Mouse (Mus musculus): ENCODE results near the gene Ndufs5.
A peak's percentile ranks its signal among the peaks of the same experiment; 100 is the strongest.

Ndufs5 gene

DNA sequence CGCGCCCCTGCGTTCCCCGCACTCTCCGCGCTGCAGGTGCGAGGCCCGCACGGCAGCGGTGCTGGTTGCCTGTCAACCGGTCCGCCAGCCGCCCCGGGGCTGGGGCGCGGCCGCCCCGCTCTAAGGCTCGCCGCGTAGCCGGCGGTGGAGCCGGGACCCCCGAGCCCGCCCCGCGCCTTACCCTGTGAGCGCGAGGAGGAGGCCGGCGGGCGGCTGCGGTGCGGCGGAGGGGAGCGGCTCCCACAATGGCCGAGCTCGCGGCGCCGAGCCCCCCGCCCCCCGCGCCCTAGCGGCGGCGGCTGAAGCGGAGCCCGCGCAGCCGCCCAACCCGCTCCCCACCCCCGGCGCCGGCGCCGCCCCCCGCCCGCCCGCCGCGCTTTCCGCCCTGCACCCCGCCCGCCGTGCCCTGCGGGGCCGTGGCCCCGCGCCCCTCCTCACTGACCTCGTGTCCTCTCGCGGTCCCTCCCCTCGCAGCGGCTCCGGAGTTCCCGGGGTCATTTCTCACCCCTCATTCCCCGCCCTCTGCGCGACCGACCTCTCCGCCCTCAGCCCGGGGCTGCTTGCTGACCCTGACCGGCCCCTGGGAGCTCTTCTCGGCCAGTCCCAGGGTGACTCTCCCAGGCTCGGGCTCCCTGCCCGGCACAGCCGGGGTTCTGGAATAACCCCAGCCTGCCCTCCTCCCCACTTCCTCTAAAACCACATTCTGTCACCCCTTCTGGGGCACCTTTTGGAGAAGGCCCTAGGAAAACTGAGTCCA, 30.8 kb downstream of the Ndufs5 start:
- DNase-seq (ENCODE audit: low spot score in 2 of 2): peak in 1 of 2 experiments; percentile 34

DNA sequence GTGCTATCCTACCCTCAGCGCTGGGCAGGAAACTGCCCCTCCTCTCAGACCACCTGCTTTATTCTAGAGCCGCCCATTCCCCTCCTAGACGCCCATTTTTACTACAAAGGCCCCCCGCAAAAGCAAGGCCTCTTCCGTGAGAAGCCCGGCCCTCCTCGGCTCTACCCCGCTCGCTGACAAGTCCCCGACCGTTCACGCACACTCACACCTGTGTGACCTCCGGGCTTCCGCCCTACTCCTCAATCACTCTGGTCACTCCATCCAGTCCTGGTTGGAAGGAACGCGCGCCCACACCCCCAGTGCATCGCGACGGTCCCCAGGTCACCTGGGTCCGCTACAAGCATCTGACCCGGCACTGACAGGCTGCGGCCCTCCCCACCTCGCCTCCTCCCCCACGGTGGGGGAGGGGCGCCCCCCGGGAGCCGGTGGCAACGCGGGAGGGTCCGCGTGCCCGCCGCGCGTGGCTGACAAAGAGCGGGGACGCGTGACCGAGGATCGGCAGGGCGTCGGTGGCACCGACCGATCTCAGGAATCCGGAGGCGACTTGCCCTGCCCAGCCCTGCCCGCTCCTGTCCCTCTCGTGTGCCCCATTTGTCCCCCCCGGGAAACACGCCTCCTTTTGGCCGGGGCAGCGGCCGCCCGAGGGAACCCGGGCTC, 31.5 kb downstream of the Ndufs5 start:
- DNase-seq (ENCODE audit: low spot score in 2 of 2): peak in 1 of 2 experiments; percentile 19

DNA sequence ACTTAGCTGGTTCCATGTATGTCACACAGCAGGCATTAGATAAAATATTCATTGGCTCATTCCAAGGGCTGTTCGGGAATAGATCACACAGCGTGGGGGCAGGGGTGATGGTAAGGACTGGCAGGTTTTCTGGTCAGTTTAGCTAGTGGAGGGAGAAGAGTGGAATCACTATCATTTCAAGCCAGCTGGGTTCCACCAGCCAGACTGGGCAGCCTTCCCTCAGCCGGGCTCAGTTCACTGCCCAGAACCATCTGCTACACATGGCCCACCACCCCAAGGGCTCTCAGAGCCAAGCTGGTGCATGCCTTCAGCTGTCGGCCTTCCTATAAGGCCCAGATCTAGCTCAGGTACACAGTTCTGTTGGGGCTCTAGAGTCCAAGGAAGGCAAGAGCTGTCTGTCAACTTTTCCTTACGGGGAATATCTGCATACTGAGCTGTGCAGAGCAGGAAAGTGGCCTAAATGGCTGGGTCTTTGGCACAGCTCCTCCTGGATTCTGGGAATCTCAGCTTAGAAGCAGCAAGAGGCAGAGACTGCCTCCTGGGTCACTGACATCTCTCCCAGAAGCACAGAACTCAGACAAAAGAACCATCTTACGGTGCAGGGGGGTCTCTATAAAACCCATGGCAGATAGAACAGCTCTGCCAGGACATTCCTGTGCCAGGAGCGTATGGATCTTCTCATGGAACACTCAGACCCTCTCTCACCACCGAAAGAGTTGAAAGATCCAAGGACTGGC, 32.3 kb downstream of the Ndufs5 start:
- DNase-seq (ENCODE audit: low spot score in 2 of 2): peak in 1 of 2 experiments; percentile 32

DNA sequence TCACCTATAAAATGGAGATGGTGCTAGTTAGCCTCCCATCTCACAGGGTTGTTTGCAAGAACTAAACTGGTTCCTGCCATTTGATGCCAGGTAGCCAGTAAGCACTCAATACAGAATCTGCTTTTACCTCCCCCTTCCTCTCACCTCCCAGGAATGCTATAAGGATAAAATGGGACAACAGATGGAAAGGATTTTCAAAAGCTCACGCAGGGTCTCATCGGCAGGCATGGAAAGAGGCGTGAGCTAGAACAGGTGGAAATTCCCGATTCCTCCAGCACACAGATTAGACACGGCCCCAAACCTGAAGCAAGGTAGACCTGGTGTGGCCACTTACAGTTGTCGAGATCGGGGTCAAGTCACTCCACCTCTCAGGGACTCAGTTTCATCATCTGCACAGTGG, 33.0 kb downstream of the Ndufs5 start:
- DNase-seq (ENCODE audit: low spot score in 2 of 2): no peak

DNA sequence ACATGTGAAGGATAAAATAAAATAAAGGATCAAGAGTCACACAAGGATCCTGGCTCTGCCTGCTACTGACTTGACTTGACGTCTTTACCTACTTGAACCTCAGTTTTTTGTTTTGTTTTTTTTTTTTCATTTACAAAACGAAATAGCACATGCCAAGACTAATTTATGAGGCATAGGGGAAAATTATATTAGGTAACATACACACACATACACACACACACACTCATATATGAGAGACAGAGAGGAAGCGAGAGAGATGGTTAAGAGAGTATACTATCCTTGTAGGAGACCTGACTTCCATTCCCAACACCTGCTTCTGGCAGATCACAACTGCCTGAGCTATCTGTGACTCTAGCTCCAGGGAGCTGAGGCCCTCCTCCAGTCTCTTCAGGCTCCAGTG, 33.7 kb downstream of the Ndufs5 start, which contains the start of gene Macf1:
Gene Macf1, minus strand, starts transcription at position 101 of the 400 bp plus-strand sequence.
- DNase-seq (ENCODE audit: low spot score in 2 of 2): no peak

DNA sequence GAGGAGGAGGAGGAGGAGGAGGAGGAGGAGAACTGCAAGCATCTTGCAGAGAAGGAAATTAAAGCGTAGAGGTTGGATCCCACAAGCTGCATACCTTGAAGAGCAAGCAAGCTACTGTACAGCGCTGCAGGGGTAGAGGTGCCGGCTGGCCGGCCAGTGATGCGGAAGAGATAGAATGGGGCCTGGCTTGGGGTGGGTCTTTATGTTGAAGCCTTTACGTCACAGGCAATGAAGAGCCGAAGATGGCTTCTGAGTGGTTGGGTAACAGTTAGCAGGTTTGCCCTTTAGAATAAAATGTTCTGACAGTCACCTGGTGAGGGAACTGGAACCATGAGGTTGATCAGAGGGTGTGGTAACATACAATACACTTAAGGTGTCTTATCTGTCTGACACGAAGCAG, 35.7 kb downstream of the Ndufs5 start:
- DNase-seq (ENCODE audit: low spot score in 2 of 2): no peak

DNA sequence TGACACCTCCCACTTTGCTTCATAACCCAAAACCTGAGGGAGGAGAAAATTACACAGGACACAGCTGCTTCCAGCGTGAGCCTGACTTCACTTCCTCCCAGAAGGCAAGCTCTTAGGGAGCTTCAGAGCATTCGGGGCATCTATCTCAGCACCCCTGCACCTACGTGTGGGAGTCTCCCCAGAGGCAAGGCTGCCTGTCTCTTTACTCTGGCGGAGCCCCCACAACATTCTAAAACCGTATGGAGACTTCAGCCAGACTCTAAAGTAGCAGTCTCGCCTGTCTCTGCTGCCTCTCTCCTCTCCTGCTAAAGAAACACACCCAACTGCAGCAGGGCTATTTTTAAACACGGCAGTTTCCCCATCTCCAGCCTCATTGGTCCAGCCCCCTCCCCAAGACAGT, 37.0 kb downstream of the Ndufs5 start:
- peak in 1 of 2 experiments; percentile 42 for DNase-seq (ENCODE audit: low spot score in 2 of 2)

DNA sequence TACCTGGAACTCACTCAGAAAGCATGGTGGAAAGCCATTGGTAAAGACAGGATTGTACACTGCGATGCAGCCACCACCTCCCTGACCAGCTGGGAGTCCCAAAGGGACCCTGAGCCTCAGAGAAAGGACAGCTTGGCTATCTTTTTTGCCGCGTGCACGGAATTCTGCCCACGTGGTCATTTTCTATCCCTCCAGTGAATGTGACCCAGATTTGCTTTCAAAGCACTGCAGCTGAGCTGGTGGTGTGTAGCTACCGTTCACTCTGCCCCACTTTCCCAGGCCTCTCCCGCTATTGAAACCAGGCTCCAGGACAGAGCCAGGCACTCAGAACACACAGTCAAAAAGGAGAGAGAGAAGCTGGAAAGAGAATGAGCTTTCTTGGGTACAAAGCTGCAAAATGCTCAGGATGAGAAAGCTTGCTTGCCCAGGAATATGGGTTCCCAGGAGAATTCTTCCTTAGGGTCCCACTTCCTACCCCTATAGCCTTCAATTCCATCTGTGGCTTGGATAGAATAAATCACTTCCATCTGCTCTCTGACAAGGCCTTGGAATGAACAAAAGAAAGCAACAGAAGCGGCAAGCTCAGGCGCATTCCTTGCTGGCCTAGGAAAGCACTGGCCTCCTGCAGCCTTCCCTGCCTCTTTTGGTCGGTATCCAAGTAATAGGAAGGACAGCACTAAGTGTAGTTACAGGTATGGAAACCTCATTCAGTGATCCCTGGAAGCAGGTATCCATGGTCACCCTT, 40.8 kb downstream of the Ndufs5 start:
- peak; percentile 53 to 72 for DNase-seq (ENCODE audit: low spot score in 2 of 2)

GRCm38 (mm10) chr4:123670598-123670997, 47.4 kb downstream of the Ndufs5 start:
- DNase-seq (ENCODE audit: low spot score in 2 of 2): peak in 1 of 2 experiments; percentile 26

DNA sequence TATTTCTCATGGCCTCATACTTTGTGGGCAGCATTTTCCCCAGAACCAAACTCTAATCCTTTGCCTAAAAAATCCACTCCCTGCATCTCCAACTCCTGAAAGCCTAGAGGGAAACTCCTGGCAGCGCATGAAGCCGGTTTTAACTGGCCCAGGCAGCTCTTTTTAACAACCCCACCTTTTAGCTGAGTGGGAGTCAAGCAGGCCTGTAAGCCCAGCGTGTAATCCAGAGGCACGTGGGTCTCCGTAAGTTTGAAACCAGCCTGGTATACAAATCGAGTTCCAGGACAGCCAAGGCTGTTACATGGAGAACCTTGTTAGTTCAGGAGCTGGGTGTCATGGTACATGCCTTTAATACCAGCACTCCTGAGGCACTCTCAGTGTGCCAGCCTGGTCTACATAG, 48.3 kb downstream of the Ndufs5 start:
- no peak for DNase-seq (ENCODE audit: low spot score in 2 of 2)

GRCm38 (mm10) chr4:123667260-123667867, 50.6 kb downstream of the Ndufs5 start:
- peak; percentile 69 to 90 for DNase-seq (ENCODE audit: low spot score in 2 of 2)

DNA sequence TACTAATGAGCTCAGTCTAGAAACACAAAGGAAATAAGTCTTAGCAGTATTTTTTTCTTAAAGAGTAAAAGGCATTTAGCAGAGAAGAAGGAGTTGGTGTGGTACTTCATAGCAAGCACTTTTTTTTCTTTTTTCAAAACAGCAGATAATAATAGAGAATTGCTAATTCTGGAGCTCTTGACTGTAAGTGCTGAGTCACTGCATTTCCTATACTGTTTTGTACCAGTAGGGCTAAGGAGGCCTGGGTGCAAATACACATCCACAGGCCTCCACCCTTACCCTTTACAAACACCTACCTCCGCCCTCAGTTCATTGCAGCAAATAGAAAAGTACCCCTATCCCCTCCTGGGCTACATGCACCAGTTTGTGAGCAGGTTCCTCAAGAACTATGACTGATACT, 51.5 kb downstream of the Ndufs5 start:
- no peak for DNase-seq (ENCODE audit: low spot score in 2 of 2)

- DNase-seq (ENCODE audit: low spot score in 2 of 2): no peak
Observed at GRCm38 (mm10) chr4:123665681-123666278, 52.2 kb downstream of the Ndufs5 start.

DNA sequence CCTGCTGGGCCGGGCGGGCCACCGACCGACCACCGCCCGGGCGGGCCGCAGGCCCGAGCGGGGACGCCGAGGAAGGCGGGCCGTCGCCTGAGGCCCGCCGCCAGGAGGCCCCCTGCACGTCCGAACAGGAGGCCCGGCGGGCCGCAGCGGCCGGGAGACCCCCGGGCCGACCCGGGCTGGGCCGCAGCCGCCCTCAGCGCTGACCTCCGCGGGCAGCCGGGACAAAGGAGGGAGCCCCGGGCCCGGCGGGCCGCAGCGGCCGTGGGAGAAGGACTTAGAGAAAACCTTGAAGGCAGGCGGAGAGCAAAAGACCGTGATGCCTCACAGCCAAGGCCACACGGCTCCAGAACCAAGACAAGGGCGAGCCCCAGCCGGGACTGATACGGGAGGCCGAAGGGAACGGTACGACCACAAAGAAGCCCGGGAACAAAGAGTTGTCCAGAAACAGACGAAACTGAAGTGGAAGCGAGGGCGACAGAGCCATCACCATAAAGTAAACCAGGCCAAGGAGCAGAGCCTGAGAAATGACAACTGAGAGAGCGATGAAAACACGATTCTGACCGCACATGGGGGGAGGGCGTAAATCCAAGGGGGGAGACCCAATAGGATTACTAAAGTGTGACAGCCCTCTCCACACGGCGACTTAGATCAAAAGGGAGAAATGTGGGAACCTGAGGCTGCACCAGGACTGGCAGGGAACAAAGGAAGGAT, 52.9 kb downstream of the Ndufs5 start:
- peak in 1 of 2 experiments; percentile 14 for DNase-seq (ENCODE audit: low spot score in 2 of 2)

DNA sequence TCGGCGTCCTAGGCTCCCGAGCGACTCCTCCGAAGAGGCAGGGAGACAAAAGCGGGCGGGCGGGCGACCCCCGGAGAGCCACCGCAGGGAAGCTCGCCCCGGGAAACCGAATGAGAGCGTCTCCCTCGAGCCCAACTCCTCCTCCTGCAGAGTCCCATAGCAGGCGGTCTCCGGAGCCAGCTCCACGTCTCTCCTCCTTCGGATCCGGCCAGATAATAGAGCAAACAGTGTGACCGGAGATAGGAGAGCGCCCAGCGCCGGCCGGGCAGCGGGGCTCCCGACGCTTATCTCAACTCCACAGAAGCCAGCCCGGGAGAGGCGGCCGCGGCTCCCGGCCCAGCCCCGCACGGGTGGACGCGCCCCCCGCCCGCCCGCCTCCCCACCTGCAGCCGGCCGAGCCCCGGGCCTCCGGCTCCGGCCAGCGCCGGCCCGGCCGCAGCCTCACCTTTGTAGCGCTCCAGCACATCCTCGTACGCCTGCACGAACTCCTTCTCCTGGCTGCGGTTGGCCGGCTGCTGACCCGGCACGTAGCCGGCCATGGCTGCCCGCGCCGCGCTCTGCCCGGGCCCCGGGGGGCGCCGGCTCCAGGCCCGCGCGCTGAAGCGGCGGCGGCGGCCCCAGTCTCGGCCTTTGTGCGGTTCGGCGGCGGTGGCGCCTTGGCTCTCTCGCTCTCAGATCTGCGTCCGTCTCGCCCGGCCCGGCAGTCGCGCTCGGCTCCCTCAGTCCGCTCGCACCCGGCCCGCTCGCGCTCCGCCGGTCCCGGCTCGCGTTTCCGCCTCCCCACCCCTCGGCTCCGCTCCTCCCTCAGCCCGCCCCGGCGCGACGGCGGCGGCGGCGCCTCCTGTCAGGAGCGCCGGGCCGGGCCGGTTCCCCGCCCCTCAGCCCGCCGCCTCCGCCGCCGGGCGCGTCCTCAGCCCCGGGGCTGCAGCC, 53.7 kb downstream of the Ndufs5 start:
- DNase-seq (ENCODE audit: low spot score in 2 of 2): peak in 1 of 2 experiments; percentile 38

GRCm38 (mm10) chr4:123663688-123663965, 54.4 kb downstream of the Ndufs5 start:
- no peak for DNase-seq (ENCODE audit: low spot score in 2 of 2)

DNA sequence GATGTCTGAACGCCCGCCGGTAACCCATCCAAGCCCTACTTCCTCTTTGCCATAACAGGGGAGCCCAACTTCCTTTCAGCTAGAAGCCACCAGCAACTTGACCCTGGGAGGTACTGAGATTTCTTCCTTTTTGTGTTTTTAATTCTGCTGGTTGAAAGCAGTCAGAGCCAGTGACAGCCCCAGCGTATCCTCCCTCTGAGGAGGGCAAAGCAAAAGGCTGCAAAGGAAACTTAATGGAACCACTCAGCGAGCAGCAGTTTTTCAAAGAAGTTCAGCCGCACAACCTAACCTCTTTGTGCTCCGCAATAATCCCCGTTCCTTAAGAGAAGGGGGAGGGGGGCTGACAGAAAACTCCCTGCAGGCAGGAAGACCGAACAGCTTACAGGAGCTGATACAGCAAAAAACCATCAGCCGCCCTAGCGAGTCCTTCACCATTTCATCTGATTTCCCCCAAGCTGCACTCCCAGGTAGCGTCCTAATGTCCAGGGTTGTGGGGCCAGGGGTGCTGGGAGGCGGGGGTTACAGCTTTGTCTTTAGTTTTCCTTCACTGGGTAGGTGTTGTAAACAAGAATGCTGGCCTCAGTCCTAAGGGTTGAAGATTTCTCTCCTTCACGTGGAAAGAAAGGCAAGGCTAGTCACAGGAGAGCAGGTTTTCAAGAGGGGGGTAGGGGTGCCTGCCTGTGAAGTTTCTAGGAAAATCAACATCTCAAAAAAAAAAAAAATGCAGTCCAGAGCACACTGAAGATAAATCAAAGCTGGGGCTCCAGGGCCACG, 54.9 kb downstream of the Ndufs5 start:
- DNase-seq (ENCODE audit: low spot score in 2 of 2): no peak
